In genomic region chr10:26371416-26371815, GRCm38 (mm10) we compare ENCODE assay signal across 9 mouse cellular contexts. TPM values are rescaled to one million over a fixed set of nuclear protein-coding genes. Genes with fewer than 3 reads are reported as not detected.
DNase-seq lines count a peak whose midpoint lies in the region; ATAC-seq and TF ChIP-seq lines count a peak whose summit lies in the region.
"Had no signal": no experiment of that assay in that cellular context is flagged by ENCODE, and none has a peak within 500 bp of the region (broad histone marks: within the 10 kb centered on the region; RNA-seq: fewer than 3 reads in every experiment).

No protein-coding gene starts in this region.

- peak; percentile 22 for DNase-seq in hindbrain, embryonic 10.5 days (ENCODE audit: low spot score)
- no peak for DNase-seq in hindbrain, postnatal 0 days (ENCODE audit: low spot score)
- DNase-seq in 3134 (ENCODE audit: extremely low read depth, insufficient read length, low spot score), result peak; percentile 63
- DNase-seq in Muller cell, postnatal 12 days (ENCODE audit: inconsistent ontology term), result peak; percentile 23
- peak; percentile 16 for DNase-seq in kidney, postnatal 10 days
- DNase-seq in urinary bladder, postnatal 4 days (ENCODE audit: low spot score in 2 of 2), result no peak
- DNase-seq in frontal cortex, postnatal 10 days (ENCODE audit: low spot score in 2 of 2), result no peak
- DNase-seq in layer of hippocampus, adult 9-11 months, result no peak

- no peak overlapping the region for H3K27ac ChIP-seq in hindbrain, embryonic 10.5 days
- no peak overlapping the region for H3K27ac ChIP-seq in hindbrain, postnatal 0 days

- no peak overlapping the region for H3K4me3 ChIP-seq in hindbrain, embryonic 10.5 days
- H3K4me3 ChIP-seq in hindbrain, postnatal 0 days (ENCODE audit: low read length), result no peak overlapping the region

- peaks cover 22% of the 10 kb centered on the region for H3K36me3 ChIP-seq in hindbrain, embryonic 10.5 days
- no peaks in the 10 kb centered on the region for H3K36me3 ChIP-seq in hindbrain, postnatal 0 days (ENCODE audit: insufficient read depth, low read length)

- no peak for TF ChIP-seq CTCF in hindbrain, postnatal 0 days (IDR thresholded peaks at IDR 0.05; ENCODE audit: low read depth)

- ATAC-seq in hindbrain, postnatal 0 days, result no peak
- ATAC-seq: Patski had no signal

- 61% methylated on average over 7 of the region's 7 CpGs for WGBS in hindbrain, embryonic 10.5 days
- WGBS in hindbrain, postnatal 0 days, result 69% methylated on average over 7 of the region's 7 CpGs

- H3K4me1 ChIP-seq in hindbrain, embryonic 10.5 days (replicated peaks), result peaks cover 21% of the 10 kb centered on the region
- H3K4me1 ChIP-seq in hindbrain, postnatal 0 days (ENCODE audit: insufficient read depth, low read length), result 0 out of 2 replicates have a peak, but pooled peaks cover 1% of the 10 kb centered on the region

- H3K9ac ChIP-seq in hindbrain, postnatal 0 days (replicated peaks; ENCODE audit: low read length), result no peak overlapping the region

- H3K27me3 ChIP-seq in hindbrain, embryonic 10.5 days (ENCODE audit: insufficient read depth, poor library complexity, severe bottlenecking), result no peaks in the 10 kb centered on the region
- no peaks in the 10 kb centered on the region for H3K27me3 ChIP-seq in hindbrain, postnatal 0 days (ENCODE audit: insufficient read depth, low read length)
- H3K27me3 ChIP-seq: Patski had no signal

- no peak overlapping the region for H3K4me2 ChIP-seq in hindbrain, postnatal 0 days (ENCODE audit: low read depth, low read length)

- no peaks in the 10 kb centered on the region for H3K9me3 ChIP-seq in hindbrain, embryonic 10.5 days
- H3K9me3 ChIP-seq in hindbrain, postnatal 0 days (ENCODE audit: low read length), result no peaks in the 10 kb centered on the region

RNA-seq across cellular contexts. Expression of gene L3mbtl3, which starts 4.4 kb away (rescaled TPM):
- polyA plus RNA-seq in hindbrain, embryonic 10.5 days (2016; fragmentation: Nextera tagmentation; extraction: Ambion mirVana), result 16.8 and 17.1 TPM in 2 replicates
- 26.4 and 31.4 TPM in 2 replicates for total RNA-seq in hindbrain, postnatal 0 days (2014; rRNA removed)
- polyA plus RNA-seq in hindbrain, postnatal 0 days (2015; fragmentation: Nextera tagmentation; extraction: Ambion mirVana), result 13.7 and 15.7 TPM in 2 replicates

Comparison
In these comparisons a context has a peak if more than half of its experiments do, and no peak if none do; other contexts are left out.
1. DNase-seq: peak in hindbrain, embryonic 10.5 days (single experiment), 3134 (single experiment), Muller cell, postnatal 12 days (single experiment) and kidney, postnatal 10 days (single experiment); none in hindbrain, postnatal 0 days (single experiment), urinary bladder, postnatal 4 days (0 of 2), frontal cortex, postnatal 10 days (0 of 2) and layer of hippocampus, adult 9-11 months (single experiment).